In the genomic region with DNA sequence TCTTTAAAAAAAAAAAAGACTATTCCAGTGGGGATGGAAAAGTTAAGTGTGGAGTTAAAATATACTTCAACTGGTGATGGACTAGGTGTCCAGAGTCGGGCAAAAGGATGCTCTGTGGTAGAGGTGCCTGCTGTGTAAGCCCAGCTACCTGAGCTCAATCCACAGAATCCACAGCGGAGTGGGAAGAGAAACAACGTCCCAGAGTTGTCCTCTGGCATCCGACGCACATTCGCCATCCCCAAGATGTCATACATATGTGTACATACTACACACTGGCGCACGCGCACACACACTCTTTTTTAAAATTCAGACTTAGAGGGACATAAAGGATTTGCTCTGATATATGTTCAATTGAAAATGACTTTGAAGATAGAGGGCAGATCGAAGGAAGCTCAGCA, we compare ENCODE assay signal across 9 mouse cellular contexts. TPM values are rescaled to one million over a fixed set of nuclear protein-coding genes. Genes with fewer than 3 reads are reported as not detected.
DNase-seq lines count a peak whose midpoint lies in the region; ATAC-seq and TF ChIP-seq lines count a peak whose summit lies in the region.
"Had no signal": no experiment of that assay in that cellular context is flagged by ENCODE, and none has a peak within 500 bp of the region (broad histone marks: within the 10 kb centered on the region; RNA-seq: fewer than 3 reads in every experiment).

No protein-coding gene starts in this region.

- no peak for DNase-seq in heart, postnatal 36 days
- DNase-seq in ES-E14 (ENCODE audit: low read depth, low spot score): no peak
- DNase-seq in midbrain, embryonic 11.5 days (ENCODE audit: low spot score, missing footprints): peak; percentile 81
- no peak for DNase-seq in spleen, adult 12 weeks (ENCODE audit: low spot score)
- no peak for DNase-seq in cerebellum, adult 8-10 months
- no peak for DNase-seq in adrenal gland, postnatal 14 days
- DNase-seq: thymus, postnatal 4 days had no signal

- no peaks in the 10 kb centered on the region for H3K27me3 ChIP-seq in heart, embryonic 12.5 days (replicated peaks)
- H3K27me3 ChIP-seq in hindbrain, embryonic 13.5 days: no peaks in the 10 kb centered on the region
- H3K27me3 ChIP-seq in midbrain, embryonic 11.5 days (ENCODE audit: control insufficient read depth, insufficient read depth, low read length): no peaks in the 10 kb centered on the region

- H3K27ac ChIP-seq in heart, embryonic 12.5 days (ENCODE audit: poor library complexity, severe bottlenecking): no peak overlapping the region
- H3K27ac ChIP-seq in ES-E14 (ENCODE audit: insufficient read depth, low read depth, low read length, poor library complexity, severe bottlenecking): no peak overlapping the region
- H3K27ac ChIP-seq in hindbrain, embryonic 13.5 days: no peak overlapping the region
- no peak overlapping the region for H3K27ac ChIP-seq in midbrain, embryonic 11.5 days (ENCODE audit: low read depth, low read length)

- H3K4me2 ChIP-seq in heart, embryonic 12.5 days: peak overlapping the region; percentile 84
- H3K4me2 ChIP-seq in hindbrain, embryonic 13.5 days: peak overlapping the region; percentile 82
- peak overlapping the region; percentile 90 for H3K4me2 ChIP-seq in midbrain, embryonic 11.5 days

- no peaks in the 10 kb centered on the region for H3K9me3 ChIP-seq in heart, embryonic 12.5 days (replicated peaks)
- H3K9me3 ChIP-seq in ES-E14 (ENCODE audit: control insufficient read depth, insufficient read depth, low read depth, low read length): no peaks in the 10 kb centered on the region
- no peaks in the 10 kb centered on the region for H3K9me3 ChIP-seq in hindbrain, embryonic 13.5 days
- H3K9me3 ChIP-seq in midbrain, embryonic 11.5 days (ENCODE audit: control insufficient read depth, low read length): no peaks in the 10 kb centered on the region

- intact Hi-C loops in heart, postnatal 36 days (cut with DNase I): loop anchor here (5.0 kb wide), 1 partner anchor 155 kb away; a partner anchor contains a TSS

- in situ Hi-C loops in ES-E14 (cut with MboI; ENCODE audit: low sequenced_read_pairs in 2 of 2, unreplicated experiment in 2 of 2): no loop called here

- 47% methylated on average over 10 of the region's 10 CpGs for WGBS in heart, embryonic 12.5 days
- WGBS in hindbrain, embryonic 13.5 days: 50% methylated on average over 10 of the region's 10 CpGs
- WGBS in midbrain, embryonic 11.5 days: 52% methylated on average over 10 of the region's 10 CpGs

- peak overlapping the region; percentile 86 for H3K4me3 ChIP-seq in heart, embryonic 12.5 days
- peak overlapping the region; percentile 85 to 96 for H3K4me3 ChIP-seq in ES-E14 (ENCODE audit: insufficient read depth in 1 of 2, low read depth in 1 of 2, low read length in 2 of 2, poor library complexity in 1 of 2, severe bottlenecking in 1 of 2)
- H3K4me3 ChIP-seq in hindbrain, embryonic 13.5 days: peak overlapping the region; percentile 61
- H3K4me3 ChIP-seq in midbrain, embryonic 11.5 days (ENCODE audit: low read depth, low read length): peak overlapping the region; percentile 60

- ATAC-seq in heart, embryonic 12.5 days (ENCODE audit: insufficient number of reproducible peaks, low FRiP score): no peak
- no peak for ATAC-seq in hindbrain, embryonic 13.5 days (ENCODE audit: low FRiP score)
- ATAC-seq in midbrain, embryonic 11.5 days (ENCODE audit: low FRiP score): no peak

- peak overlapping the region; percentile 83 for H3K9ac ChIP-seq in heart, embryonic 12.5 days
- H3K9ac ChIP-seq in ES-E14 (ENCODE audit: insufficient read depth, low read depth, low read length, poor library complexity, severe bottlenecking): peak overlapping the region; percentile 90
- H3K9ac ChIP-seq in hindbrain, embryonic 13.5 days: peak overlapping the region; percentile 76
- peak overlapping the region; percentile 87; the same call in 1 of the 2 replicates for H3K9ac ChIP-seq in midbrain, embryonic 11.5 days (ENCODE audit: low read length)

- 0 out of 2 replicates have a peak, but pooled peaks cover 6% of the 10 kb centered on the region for H3K36me3 ChIP-seq in heart, embryonic 12.5 days
- no peaks in the 10 kb centered on the region; the same call in 1 of the 2 replicates for H3K36me3 ChIP-seq in ES-E14 (ENCODE audit: control insufficient read depth, insufficient read depth, low read length, poor library complexity, severe bottlenecking)
- H3K36me3 ChIP-seq in hindbrain, embryonic 13.5 days: no peaks in the 10 kb centered on the region
- no peaks in the 10 kb centered on the region for H3K36me3 ChIP-seq in midbrain, embryonic 11.5 days (ENCODE audit: control insufficient read depth, insufficient read depth, low read length)

- peaks cover 31% of the 10 kb centered on the region for H3K4me1 ChIP-seq in heart, embryonic 12.5 days (replicated peaks)
- H3K4me1 ChIP-seq in ES-E14 (ENCODE audit: control insufficient read depth in 2 of 2, insufficient read depth in 2 of 2, low read length in 2 of 2, poor library complexity in 1 of 2): peaks cover 9 to 12% of the 10 kb centered on the region in 2 experiments; a peak in 2 of 4 replicates
- peaks cover 25% of the 10 kb centered on the region for H3K4me1 ChIP-seq in hindbrain, embryonic 13.5 days (replicated peaks)
- peaks cover 11% of the 10 kb centered on the region for H3K4me1 ChIP-seq in midbrain, embryonic 11.5 days (ENCODE audit: control insufficient read depth, insufficient read depth, low read length)

TF ChIP-seq in ES-E14, 5 proteins besides CTCF, POLR2A, EP300 and RAD21:
- no peak for TF ChIP-seq HCFC1 (IDR thresholded peaks at IDR 0.05; ENCODE audit: borderline replicate concordance, insufficient read depth, low read length)
- no peak for TF ChIP-seq ZNF384 (IDR thresholded peaks at IDR 0.05; ENCODE audit: low read depth, low read length)
- no peak for TF ChIP-seq ZC3H11A (IDR thresholded peaks at IDR 0.05; ENCODE audit: borderline replicate concordance, low read depth, low read length)
- no peak for TF ChIP-seq MAFK (IDR thresholded peaks at IDR 0.05; ENCODE audit: insufficient read depth, low read depth, low read length)
- no peak for TF ChIP-seq CHD2 (IDR thresholded peaks at IDR 0.05; ENCODE audit: low read depth, low read length)

RNA-seq across cellular contexts. Expression of a gene that starts 0.9 kb away (rescaled TPM):
- 120 and 122 TPM in 2 replicates for polyA plus RNA-seq in heart, embryonic 12.5 days (2016; fragmentation: Nextera tagmentation; extraction: Ambion mirVana)
- 10 to 100 TPM; 55.1 to 63.8 TPM for total RNA-seq in heart, postnatal 36 days (2021)
- total RNA-seq in ES-E14 (2012; rRNA removed): 193 and 317 TPM in 2 replicates
- 58.8 and 63.6 TPM in 2 replicates for polyA plus RNA-seq in hindbrain, embryonic 13.5 days (2015; fragmentation: Nextera tagmentation; extraction: Ambion mirVana)
- polyA plus RNA-seq in midbrain, embryonic 11.5 days (2014; fragmentation: Nextera tagmentation; extraction: Ambion mirVana): 124 and 126 TPM in 2 replicates
- 58.2 and 59.3 TPM in 2 replicates for total RNA-seq in adrenal gland, postnatal 14 days (2021)

RNA-seq across cellular contexts. Expression of a gene that starts 1.0 kb away (rescaled TPM):
- polyA plus RNA-seq in heart, embryonic 12.5 days (2016; fragmentation: Nextera tagmentation; extraction: Ambion mirVana): 12.8 and 14.6 TPM in 2 replicates
- total RNA-seq in heart, postnatal 36 days (2021): 1 to 10 TPM; 4.4 to 7.5 TPM
- total RNA-seq in ES-E14 (2012; rRNA removed): 27.0 and 28.3 TPM in 2 replicates
- polyA plus RNA-seq in hindbrain, embryonic 13.5 days (2015; fragmentation: Nextera tagmentation; extraction: Ambion mirVana): 16.9 and 17.6 TPM in 2 replicates
- 11.6 and 13.1 TPM in 2 replicates for polyA plus RNA-seq in midbrain, embryonic 11.5 days (2014; fragmentation: Nextera tagmentation; extraction: Ambion mirVana)
- 8.3 and 10.3 TPM in 2 replicates for total RNA-seq in adrenal gland, postnatal 14 days (2021)
